Mouse (Mus musculus) MEL (cell line): ENCODE data around the gene Gm49711. TPM values are rescaled to one million over a fixed set of nuclear protein-coding genes. Genes with fewer than 3 reads are reported as not detected.

ENCODE experiments used
- DNase-seq: peaks from one replicate; pipeline ENCODE4 v3.0.0; 2011; ENCODE audit warnings: low read depth, low spot score
- H3K27ac ChIP-seq: 2 replicates; pipeline ENCODE4 v1.5.1; 2012; ENCODE audit warnings: low read depth, mild to moderate bottlenecking, control low read depth, low read length, moderate library complexity; ENCODE audit not compliant: control insufficient read depth
- H3K27me3 ChIP-seq, 2 experiments: fragments of 150-350 bp in 1 of 2; sonication (generic) in 1 of 2; 2 replicates each; pipeline ENCODE4 v1.6.1; 2012; ENCODE audit warnings: low read length in 2 of 2, mild to moderate bottlenecking in 2 of 2, improper control_type of control experiment in 1 of 2, moderate library complexity in 1 of 2; ENCODE audit not compliant: insufficient read depth in 2 of 2, control insufficient read depth in 1 of 2
- H3K36me3 ChIP-seq, 2 experiments: 2 replicates each; pipeline ENCODE4 v1.6.1; 2012 to 2014; ENCODE audit warnings: low read length in 2 of 2, improper control_type of control experiment in 1 of 2, inconsistent platforms in 1 of 2, mild to moderate bottlenecking in 1 of 2; ENCODE audit not compliant: insufficient read depth in 2 of 2, control insufficient read depth in 1 of 2
- H3K4me1 ChIP-seq, 2 experiments: fragments of 150-350 bp in 1 of 2; sonication (generic) in 1 of 2; 2 replicates each; pipeline ENCODE4 v1.6.1; 2012; ENCODE audit warnings: low read length in 2 of 2, improper control_type of control experiment in 1 of 2, mild to moderate bottlenecking in 1 of 2; ENCODE audit not compliant: insufficient read depth in 2 of 2, control insufficient read depth in 1 of 2
- H3K4me3 ChIP-seq, 2 experiments: fragments of 150-350 bp in 1 of 2; sonication (generic) in 1 of 2; 2 replicates each; pipeline ENCODE4 v1.5.1; 2012; ENCODE audit warnings: low read depth in 2 of 2, low read length in 2 of 2, mild to moderate bottlenecking in 2 of 2, moderate library complexity in 2 of 2, control low read depth in 1 of 2, improper control_type of control experiment in 1 of 2; ENCODE audit not compliant: control insufficient read depth in 1 of 2, insufficient read depth in 1 of 2
- H3K79me2 ChIP-seq: 2 replicates; pipeline ENCODE4 v1.6.1; 2012; ENCODE audit warnings: mild to moderate bottlenecking, low read length, moderate library complexity; ENCODE audit not compliant: control insufficient read depth, poor library complexity, insufficient read depth
- H3K9ac ChIP-seq: 2 replicates; pipeline ENCODE4 v1.6.1; 2012; ENCODE audit warnings: low read depth, mild to moderate bottlenecking, control low read depth, low read length, moderate library complexity; ENCODE audit not compliant: control insufficient read depth, poor library complexity, severe bottlenecking
- H3K9me3 ChIP-seq: fragments of 150-350 bp; sonication (generic); replicated peaks from 2 replicates; pipeline ENCODE4 v1.6.1; 2012; ENCODE audit warnings: mild to moderate bottlenecking, low read length, improper control_type of control experiment, moderate library complexity; ENCODE audit not compliant: insufficient read depth
- CHD2 ChIP-seq: IDR thresholded peaks from 2 replicates; pipeline ENCODE4 v1.6.1; 2011; ENCODE audit warnings: low read length, improper control_type of control experiment
- GATA1 ChIP-seq: IDR thresholded peaks from 2 replicates; pipeline ENCODE4 v1.6.1; 2011; ENCODE audit warnings: low read depth, low read length, improper control_type of control experiment
- HCFC1 ChIP-seq: IDR thresholded peaks from 2 replicates; pipeline ENCODE4 v1.6.1; 2012; ENCODE audit warnings: low read depth, mild to moderate bottlenecking, inconsistent platforms, low read length, improper control_type of control experiment, moderate library complexity
- JUND ChIP-seq: IDR thresholded peaks from 2 replicates; pipeline ENCODE4 v1.6.1; 2011; ENCODE audit warnings: low read depth, mild to moderate bottlenecking, improper control_type of control experiment, low read length
- KAT2A ChIP-seq: conservative IDR thresholded peaks from 2 replicates; pipeline ENCODE4 v1.6.1; 2012; ENCODE audit warnings: low read depth, low read length, improper control_type of control experiment, inconsistent platforms
- MAFK ChIP-seq: IDR thresholded peaks from 2 replicates; pipeline ENCODE4 v1.6.1; 2011; ENCODE audit warnings: low read depth, mild to moderate bottlenecking, low read length, improper control_type of control experiment, borderline replicate concordance
- MAX ChIP-seq: IDR thresholded peaks from 2 replicates; pipeline ENCODE4 v1.6.1; 2011; ENCODE audit warnings: low read length, improper control_type of control experiment
- MAZ ChIP-seq: IDR thresholded peaks from 2 replicates; pipeline ENCODE4 v1.6.1; 2012; ENCODE audit warnings: low read depth, mild to moderate bottlenecking, inconsistent platforms, low read length, improper control_type of control experiment
- MYB ChIP-seq: IDR thresholded peaks from 2 replicates; pipeline ENCODE4 v1.6.1; 2011; ENCODE audit warnings: mild to moderate bottlenecking, low read depth, low read length, improper control_type of control experiment
- POLR2A ChIP-seq, 2 experiments: IDR thresholded peaks; 2 replicates each; pipeline ENCODE4 v1.6.1; 2011 to 2012; ENCODE audit warnings: low read length in 2 of 2, mild to moderate bottlenecking in 2 of 2, control low read depth in 1 of 2, improper control_type of control experiment in 1 of 2, low read depth in 1 of 2, moderate library complexity in 1 of 2; ENCODE audit not compliant: control insufficient read depth in 1 of 2, insufficient read depth in 1 of 2, poor library complexity in 1 of 2
- POLR2AphosphoS5 ChIP-seq: IDR thresholded peaks from 2 replicates; pipeline ENCODE4 v1.6.1; 2012; ENCODE audit warnings: low read depth, borderline replicate concordance, mild to moderate bottlenecking, inconsistent platforms, low read length, moderate library complexity, mixed read lengths
- RAD21 ChIP-seq: IDR thresholded peaks from 2 replicates; pipeline ENCODE4 v1.6.1; 2011; ENCODE audit warnings: mild to moderate bottlenecking, low read depth, low read length, improper control_type of control experiment
- RCOR1 ChIP-seq: IDR thresholded peaks from 2 replicates; pipeline ENCODE4 v1.6.1; 2012; ENCODE audit warnings: low read depth, mild to moderate bottlenecking, inconsistent platforms, low read length, improper control_type of control experiment
- SIN3A ChIP-seq: IDR thresholded peaks from 2 replicates; pipeline ENCODE4 v1.6.1; 2012; ENCODE audit warnings: low read length, improper control_type of control experiment, inconsistent platforms
- UBTF ChIP-seq: IDR thresholded peaks from 2 replicates; pipeline ENCODE4 v1.6.1; 2012; ENCODE audit warnings: low read depth, mild to moderate bottlenecking, inconsistent platforms, low read length, improper control_type of control experiment, moderate library complexity, borderline replicate concordance; ENCODE audit not compliant: insufficient read depth
- ZC3H11A ChIP-seq: IDR thresholded peaks from 2 replicates; pipeline ENCODE4 v1.6.1; 2012; ENCODE audit warnings: low read depth, mild to moderate bottlenecking, inconsistent platforms, low read length, improper control_type of control experiment
- ZNF384 ChIP-seq: IDR thresholded peaks from 2 replicates; pipeline ENCODE4 v1.6.1; 2012; ENCODE audit warnings: low read depth, mild to moderate bottlenecking, inconsistent platforms, low read length, improper control_type of control experiment
- polyA plus RNA-seq, 2 experiments: library from polyadenylated mRNA; stranded (reverse) in 1 of 2; unstranded in 1 of 2; fragments of >175 nt in 1 of 2; fragments of >200 nt in 1 of 2; gene quantifications; 2 replicates each; pipeline versions ENCODE4 v1.2.1 to v1.2.4; 2012; ENCODE audit warnings: low replicate concordance in 2 of 2, low read depth in 1 of 2; ENCODE audit not compliant: insufficient read length in 2 of 2, insufficient read depth in 1 of 2, missing spikeins in 1 of 2
- total RNA-seq: library from RNA; depleted of rRNA; stranded (reverse); fragments of 300-350 nt; gene quantifications from 2 replicates; pipeline ENCODE4 v1.2.3, GENCODE M21; 2012

The Gm49711 gene
- total and polyA plus RNA-seq, 3 experiments = not detected

GRCm38 (mm10) chr16:92052569-92052968 is 5.5 kb upstream of the Gm49711 start:
- DNase-seq = no peak
- H3K4me3 ChIP-seq = no peak overlapping the region
- H3K9me3 ChIP-seq = no peaks in the 10 kb centered on the region
- TF ChIP-seq KAT2A (no peak), JUND (no peak), SIN3A (no peak), MYB (no peak), RAD21 (no peak), MAZ (no peak), GATA1 (no peak), CHD2 (no peak), RCOR1 (no peak), MAX (no peak), HCFC1 (no peak), UBTF (no peak)
- no peaks in the 10 kb centered on the region for H3K4me1 ChIP-seq
- H3K27ac ChIP-seq = no peak overlapping the region
- H3K79me2 ChIP-seq = no peaks in the 10 kb centered on the region; the same call in 1 of the 2 replicates
- peaks cover 0 to 3% of the 10 kb centered on the region in 2 experiments; a peak in 2 of 4 replicates for H3K27me3 ChIP-seq
- H3K36me3 ChIP-seq = no peaks in the 10 kb centered on the region
- no peak overlapping the region for H3K9ac ChIP-seq

- DNase-seq = no peak
- H3K27me3 ChIP-seq = peaks cover 0 to 3% of the 10 kb centered on the region in 2 experiments; a peak in 2 of 4 replicates
- no peak for TF ChIP-seq MYB
- TF ChIP-seq ZC3H11A = no peak
- TF ChIP-seq ZNF384 = peak; percentile 80
- no peak for TF ChIP-seq MAFK
- H3K36me3 ChIP-seq = peaks cover under 1 to 9% of the 10 kb centered on the region in 2 experiments; a peak in 2 of 4 replicates
- H3K9ac ChIP-seq = no peak overlapping the region
- H3K4me3 ChIP-seq = no peak overlapping the region
- no peaks in the 10 kb centered on the region for H3K9me3 ChIP-seq
- peaks cover 22% of the 10 kb centered on the region for H3K79me2 ChIP-seq
- peaks cover 3 to 4% of the 10 kb centered on the region in 2 experiments; a peak in 3 of 4 replicates for H3K4me1 ChIP-seq
- H3K27ac ChIP-seq = no peak overlapping the region
Observed at GRCm38 (mm10) chr16:92056711-92057110, 1.4 kb upstream of the Gm49711 start.

GRCm38 (mm10) chr16:92057456-92057851 is 662 bp upstream of the Gm49711 start:
- Histone ChIP-seq H3K9me3 (no peaks in the 10 kb centered on the region), H3K9ac (peak overlapping the region; percentile 88), H3K36me3 (peaks cover 5 to 9% of the 10 kb centered on the region in 2 experiments; a peak in 3 of 4 replicates), H3K27ac (peak overlapping the region; percentile 30), H3K27me3 (no peaks in the 10 kb centered on the region; a peak in 1 of 4 replicates), H3K4me3 (peak overlapping the region; percentile 78 to 93), H3K79me2 (peaks cover 22% of the 10 kb centered on the region), H3K4me1 (peaks cover 3 to 4% of the 10 kb centered on the region in 2 experiments; a peak in 3 of 4 replicates)
- TF ChIP-seq POLR2A (IDR thresholded peaks at IDR 0.05; ENCODE audit: control insufficient read depth in 1 of 2, insufficient read depth in 1 of 2, low read depth in 1 of 2, low read length in 2 of 2, poor library complexity in 1 of 2) (0 out of 4 replicates have a peak, but pooled peaks of 1 of the 2 experiments have one; percentile 10), POLR2AphosphoS5 (no peak)
- DNase-seq = no peak
